Mouse (Mus musculus) MEL (cell line): ENCODE data around the gene Ctr9.

Experiments
- CHD2 ChIP-seq: IDR thresholded peaks from 2 replicates; pipeline ENCODE4 v1.6.1; 2011; ENCODE audit warnings: low read length, improper control_type of control experiment
- CTCF ChIP-seq, 3 experiments: IDR thresholded peaks in 2 of 3; conservative IDR thresholded peaks in 1 of 3; 2 replicates each; pipeline ENCODE4 v1.5.1; 2011 to 2012; ENCODE audit warnings: low read length in 3 of 3, low read depth in 2 of 3, mild to moderate bottlenecking in 2 of 3, improper control_type of control experiment in 1 of 3, inconsistent platforms in 1 of 3, mixed read lengths in 1 of 3, moderate library complexity in 1 of 3; ENCODE audit not compliant: control insufficient read depth in 1 of 3, insufficient read depth in 1 of 3, poor library complexity in 1 of 3, severe bottlenecking in 1 of 3
- E2F4 ChIP-seq: IDR thresholded peaks from 2 replicates; pipeline ENCODE4 v1.6.1; 2011; ENCODE audit warnings: low read depth, low read length, improper control_type of control experiment, borderline replicate concordance
- EP300 ChIP-seq, 2 experiments: IDR thresholded peaks; 2 replicates each; pipeline ENCODE4 v1.6.1; 2011; ENCODE audit warnings: improper control_type of control experiment in 2 of 2, low read length in 2 of 2, low read depth in 1 of 2, mild to moderate bottlenecking in 1 of 2
- ETS1 ChIP-seq: IDR thresholded peaks from 2 replicates; pipeline ENCODE4 v1.6.1; 2012; ENCODE audit warnings: low read depth, mild to moderate bottlenecking, inconsistent platforms, low read length, improper control_type of control experiment, moderate library complexity
- GATA1 ChIP-seq: IDR thresholded peaks from 2 replicates; pipeline ENCODE4 v1.6.1; 2011; ENCODE audit warnings: low read depth, low read length, improper control_type of control experiment
- JUND ChIP-seq: IDR thresholded peaks from 2 replicates; pipeline ENCODE4 v1.6.1; 2011; ENCODE audit warnings: low read depth, mild to moderate bottlenecking, improper control_type of control experiment, low read length
- KAT2A ChIP-seq: conservative IDR thresholded peaks from 2 replicates; pipeline ENCODE4 v1.6.1; 2012; ENCODE audit warnings: low read depth, low read length, improper control_type of control experiment, inconsistent platforms
- NELFE ChIP-seq: IDR thresholded peaks from 2 replicates; pipeline ENCODE4 v1.6.1; 2011; ENCODE audit warnings: low read depth, low read length, improper control_type of control experiment
- POLR2AphosphoS2 ChIP-seq: IDR thresholded peaks from 2 replicates; pipeline ENCODE4 v1.6.1; 2011; ENCODE audit warnings: low read length, improper control_type of control experiment
- SIN3A ChIP-seq: IDR thresholded peaks from 2 replicates; pipeline ENCODE4 v1.6.1; 2012; ENCODE audit warnings: low read length, improper control_type of control experiment, inconsistent platforms
- TCF12 ChIP-seq: IDR thresholded peaks from 2 replicates; pipeline ENCODE4 v1.6.1; 2014; ENCODE audit warnings: low read depth, mild to moderate bottlenecking, inconsistent platforms, low read length, improper control_type of control experiment, moderate library complexity
- ZNF384 ChIP-seq: IDR thresholded peaks from 2 replicates; pipeline ENCODE4 v1.6.1; 2012; ENCODE audit warnings: low read depth, mild to moderate bottlenecking, inconsistent platforms, low read length, improper control_type of control experiment

- TF ChIP-seq JUND, result no peak
- no peak for TF ChIP-seq E2F4
- TF ChIP-seq CTCF (IDR thresholded peaks at IDR 0.05 in 2 of 3, conservative IDR thresholded peaks at IDR 0.05 in 1 of 3; ENCODE audit: control insufficient read depth in 1 of 3, insufficient read depth in 1 of 3, low read depth in 2 of 3, low read length in 3 of 3, poor library complexity in 1 of 3, severe bottlenecking in 1 of 3), result no peak
- TF ChIP-seq ETS1, result no peak
- no peak for TF ChIP-seq ZNF384
- no peak for TF ChIP-seq EP300 (IDR thresholded peaks at IDR 0.05; ENCODE audit: low read depth in 1 of 2, low read length in 2 of 2)
- TF ChIP-seq CHD2, result no peak
- no peak for TF ChIP-seq NELFE
- no peak for TF ChIP-seq SIN3A
- no peak for TF ChIP-seq TCF12
- no peak for TF ChIP-seq KAT2A
- TF ChIP-seq GATA1, result no peak
- no peak for TF ChIP-seq POLR2AphosphoS2
These were observed 4.6 kb upstream of the Ctr9 start for GRCm38 (mm10) chr7:111024068-111024594.
